Mouse (Mus musculus): ENCODE measurements around the gene Adprh. TPM values are rescaled to one million over a fixed set of nuclear protein-coding genes. Genes with fewer than 3 reads are reported as not detected.

Adprh gene
- total RNA-seq, 1 experiment = 70.2 TPM

- H3K9me3 ChIP-seq (ENCODE audit: control insufficient read depth, insufficient read depth, low read depth, low read length) = no peaks in the 10 kb centered on the region
- H3K36me3 ChIP-seq (ENCODE audit: control insufficient read depth, insufficient read depth, low read length, poor library complexity, severe bottlenecking) = no peaks in the 10 kb centered on the region
- peaks cover 10 to 33% of the 10 kb centered on the region in 2 experiments; a peak in 3 of 4 replicates for H3K4me1 ChIP-seq (ENCODE audit: control insufficient read depth in 2 of 2, insufficient read depth in 2 of 2, low read length in 2 of 2, poor library complexity in 1 of 2)
- peak overlapping the region; percentile 42; the same call in 1 of the 2 replicates for H3K27ac ChIP-seq (ENCODE audit: insufficient read depth, low read depth, low read length, poor library complexity, severe bottlenecking)
- no peak overlapping the region; the same call in 1 of the 2 replicates for H3K9ac ChIP-seq (ENCODE audit: insufficient read depth, low read depth, low read length, poor library complexity, severe bottlenecking)
- in situ Hi-C loops (cut with MboI; ENCODE audit: low sequenced_read_pairs in 2 of 2, unreplicated experiment in 2 of 2) = no loop called here
- TF ChIP-seq ZC3H11A (IDR thresholded peaks at IDR 0.05; ENCODE audit: borderline replicate concordance, low read depth, low read length) = no peak
- no peak for TF ChIP-seq CHD2 (IDR thresholded peaks at IDR 0.05; ENCODE audit: low read depth, low read length)
- TF ChIP-seq MAFK (IDR thresholded peaks at IDR 0.05; ENCODE audit: insufficient read depth, low read depth, low read length) = no peak
- TF ChIP-seq HCFC1 (IDR thresholded peaks at IDR 0.05; ENCODE audit: borderline replicate concordance, insufficient read depth, low read length) = no peak
- no peak for TF ChIP-seq ZNF384 (IDR thresholded peaks at IDR 0.05; ENCODE audit: low read depth, low read length)
- no peak for DNase-seq (ENCODE audit: low read depth, low spot score)
- H3K4me3 ChIP-seq (ENCODE audit: insufficient read depth in 1 of 2, low read depth in 1 of 2, low read length in 2 of 2, poor library complexity in 1 of 2, severe bottlenecking in 1 of 2) = no peak overlapping the region
Observed at GRCm38 (mm10) chr16:38431446-38432185, 20.9 kb downstream of the Adprh start.

GRCm38 (mm10) chr16:38425799-38426198, 26.7 kb downstream of the Adprh start:
- H3K9ac ChIP-seq (ENCODE audit: insufficient read depth, low read depth, low read length, poor library complexity, severe bottlenecking) = no peak overlapping the region
- H3K4me1 ChIP-seq (ENCODE audit: control insufficient read depth in 2 of 2, insufficient read depth in 2 of 2, low read length in 2 of 2, poor library complexity in 1 of 2) = peaks cover 2 to 9% of the 10 kb centered on the region in 2 experiments; a peak in 2 of 4 replicates
- DNase-seq (ENCODE audit: low read depth, low spot score) = no peak
- H3K27ac ChIP-seq (ENCODE audit: insufficient read depth, low read depth, low read length, poor library complexity, severe bottlenecking) = no peak overlapping the region
- no peak overlapping the region for H3K4me3 ChIP-seq (ENCODE audit: insufficient read depth in 1 of 2, low read depth in 1 of 2, low read length in 2 of 2, poor library complexity in 1 of 2, severe bottlenecking in 1 of 2)
- in situ Hi-C loops (cut with MboI; ENCODE audit: low sequenced_read_pairs in 2 of 2, unreplicated experiment in 2 of 2) = no loop called here
- no peaks in the 10 kb centered on the region for H3K36me3 ChIP-seq (ENCODE audit: control insufficient read depth, insufficient read depth, low read length, poor library complexity, severe bottlenecking)
- TF ChIP-seq HCFC1 (IDR thresholded peaks at IDR 0.05; ENCODE audit: borderline replicate concordance, insufficient read depth, low read length) (no peak), MAFK (IDR thresholded peaks at IDR 0.05; ENCODE audit: insufficient read depth, low read depth, low read length) (no peak), CHD2 (IDR thresholded peaks at IDR 0.05; ENCODE audit: low read depth, low read length) (no peak)
- no peaks in the 10 kb centered on the region for H3K9me3 ChIP-seq (ENCODE audit: control insufficient read depth, insufficient read depth, low read depth, low read length)

DNA sequence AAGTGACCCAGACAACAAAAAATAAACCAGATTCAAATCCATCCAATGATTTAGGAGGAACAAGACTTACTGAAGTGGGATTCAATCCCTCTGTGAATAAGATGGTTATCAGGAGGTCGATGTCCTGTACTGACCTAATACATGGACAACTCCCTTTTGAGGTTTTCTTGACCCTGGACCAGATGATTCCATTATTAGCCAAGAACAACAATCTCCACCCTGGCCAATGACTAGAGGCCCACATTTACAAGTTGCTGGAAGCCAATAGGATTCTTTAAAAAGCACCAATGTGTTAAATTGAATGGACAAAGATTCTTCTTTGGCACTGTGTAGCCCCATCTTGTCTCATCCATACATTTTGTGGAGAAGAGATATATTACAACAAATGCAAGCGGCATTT, 27.1 kb downstream of the Adprh start:
- in situ Hi-C loops (cut with MboI; ENCODE audit: low sequenced_read_pairs in 2 of 2, unreplicated experiment in 2 of 2) = no loop called here
- peaks cover 0 to 5% of the 10 kb centered on the region in 2 experiments; a peak in 2 of 4 replicates for H3K4me1 ChIP-seq (ENCODE audit: control insufficient read depth in 2 of 2, insufficient read depth in 2 of 2, low read length in 2 of 2, poor library complexity in 1 of 2)

GRCm38 (mm10) chr16:38414953-38415352, 37.5 kb downstream of the Adprh start:
- H3K9me3 ChIP-seq (ENCODE audit: control insufficient read depth, insufficient read depth, low read depth, low read length) = no peaks in the 10 kb centered on the region
- H3K36me3 ChIP-seq (ENCODE audit: control insufficient read depth, insufficient read depth, low read length, poor library complexity, severe bottlenecking) = no peaks in the 10 kb centered on the region
- TF ChIP-seq MAFK (IDR thresholded peaks at IDR 0.05; ENCODE audit: insufficient read depth, low read depth, low read length) (peak; percentile 96), CHD2 (IDR thresholded peaks at IDR 0.05; ENCODE audit: low read depth, low read length) (no peak), ZNF384 (IDR thresholded peaks at IDR 0.05; ENCODE audit: low read depth, low read length) (no peak)
- in situ Hi-C loops (cut with MboI; ENCODE audit: low sequenced_read_pairs in 2 of 2, unreplicated experiment in 2 of 2) = no loop called here
- no peak overlapping the region for H3K27ac ChIP-seq (ENCODE audit: insufficient read depth, low read depth, low read length, poor library complexity, severe bottlenecking)
- H3K4me3 ChIP-seq (ENCODE audit: insufficient read depth in 1 of 2, low read depth in 1 of 2, low read length in 2 of 2, poor library complexity in 1 of 2, severe bottlenecking in 1 of 2) = peak overlapping the region in 1 of 2 experiments; percentile 24; a peak in 1 of 4 replicates
- no peak for DNase-seq (ENCODE audit: low read depth, low spot score)
- no peak overlapping the region; the same call in 1 of the 2 replicates for H3K9ac ChIP-seq (ENCODE audit: insufficient read depth, low read depth, low read length, poor library complexity, severe bottlenecking)
- peaks cover 4 to 6% of the 10 kb centered on the region in 2 experiments; a peak in 3 of 4 replicates for H3K4me1 ChIP-seq (ENCODE audit: control insufficient read depth in 2 of 2, insufficient read depth in 2 of 2, low read length in 2 of 2, poor library complexity in 1 of 2)

More for the DNA sequence above, 27.1 kb downstream of the Adprh start:
- Histone ChIP-seq H3K36me3 (ENCODE audit: control insufficient read depth, insufficient read depth, low read length, poor library complexity, severe bottlenecking) (no peaks in the 10 kb centered on the region), H3K9me3 (ENCODE audit: control insufficient read depth, insufficient read depth, low read depth, low read length) (no peaks in the 10 kb centered on the region), H3K27ac (ENCODE audit: insufficient read depth, low read depth, low read length, poor library complexity, severe bottlenecking) (no peak overlapping the region), H3K9ac (ENCODE audit: insufficient read depth, low read depth, low read length, poor library complexity, severe bottlenecking) (no peak overlapping the region), H3K4me3 (ENCODE audit: insufficient read depth in 1 of 2, low read depth in 1 of 2, low read length in 2 of 2, poor library complexity in 1 of 2, severe bottlenecking in 1 of 2) (no peak overlapping the region)
- TF ChIP-seq CHD2 (IDR thresholded peaks at IDR 0.05; ENCODE audit: low read depth, low read length) = no peak
- no peak for TF ChIP-seq ZC3H11A (IDR thresholded peaks at IDR 0.05; ENCODE audit: borderline replicate concordance, low read depth, low read length)
- no peak for TF ChIP-seq MAFK (IDR thresholded peaks at IDR 0.05; ENCODE audit: insufficient read depth, low read depth, low read length)
- no peak for TF ChIP-seq ZNF384 (IDR thresholded peaks at IDR 0.05; ENCODE audit: low read depth, low read length)
- TF ChIP-seq HCFC1 (IDR thresholded peaks at IDR 0.05; ENCODE audit: borderline replicate concordance, insufficient read depth, low read length) = no peak
- DNase-seq (ENCODE audit: low read depth, low spot score) = no peak

Data from ES-E14 (cell line).